Mouse (Mus musculus): ENCODE results near the gene AC134908.4.
"Not testable (repeated sequence)": the region's sequence is repeated elsewhere in the genome, so short reads cannot be mapped to it uniquely, and the experiment has no call there.

The AC134908.4 gene

DNA sequence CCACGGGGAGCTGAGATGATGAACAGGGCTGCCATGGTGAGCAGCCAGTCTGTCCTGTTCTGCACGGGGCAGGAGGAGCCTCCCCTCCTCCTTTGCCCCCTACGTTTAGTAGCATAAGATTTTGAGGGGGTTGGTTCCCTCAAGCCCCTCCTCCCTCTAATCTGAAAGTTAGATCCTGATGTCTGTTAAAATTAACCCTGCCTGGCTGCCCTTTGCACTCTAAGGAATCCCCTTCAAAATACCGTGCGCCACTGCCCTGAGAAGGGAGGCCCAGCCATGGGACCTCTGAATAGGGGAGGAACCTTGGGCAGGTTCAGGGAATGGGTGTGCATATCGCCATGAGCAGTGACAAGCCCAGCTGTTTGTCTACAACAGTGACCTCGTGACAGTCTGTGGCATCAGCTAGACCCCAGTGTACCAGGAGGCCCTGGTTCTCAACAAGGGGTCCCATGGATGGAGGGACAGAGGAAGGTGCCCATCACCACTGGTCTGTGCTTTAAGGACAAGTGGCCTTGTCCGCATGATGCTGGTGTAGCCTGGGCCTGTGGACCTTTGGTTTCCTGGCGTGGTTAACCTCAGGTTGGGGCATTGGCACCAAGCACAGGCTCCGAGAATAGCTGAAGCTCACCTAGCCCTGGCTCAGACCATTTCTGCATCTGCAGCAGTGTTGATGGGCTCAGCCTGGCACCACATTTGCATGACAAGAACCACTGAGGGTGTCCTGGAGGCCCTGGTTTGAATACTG is 20.0 kb downstream of the AC134908.4 start:
- DNase-seq (ENCODE audit: low read depth, low spot score), result no peak

DNA sequence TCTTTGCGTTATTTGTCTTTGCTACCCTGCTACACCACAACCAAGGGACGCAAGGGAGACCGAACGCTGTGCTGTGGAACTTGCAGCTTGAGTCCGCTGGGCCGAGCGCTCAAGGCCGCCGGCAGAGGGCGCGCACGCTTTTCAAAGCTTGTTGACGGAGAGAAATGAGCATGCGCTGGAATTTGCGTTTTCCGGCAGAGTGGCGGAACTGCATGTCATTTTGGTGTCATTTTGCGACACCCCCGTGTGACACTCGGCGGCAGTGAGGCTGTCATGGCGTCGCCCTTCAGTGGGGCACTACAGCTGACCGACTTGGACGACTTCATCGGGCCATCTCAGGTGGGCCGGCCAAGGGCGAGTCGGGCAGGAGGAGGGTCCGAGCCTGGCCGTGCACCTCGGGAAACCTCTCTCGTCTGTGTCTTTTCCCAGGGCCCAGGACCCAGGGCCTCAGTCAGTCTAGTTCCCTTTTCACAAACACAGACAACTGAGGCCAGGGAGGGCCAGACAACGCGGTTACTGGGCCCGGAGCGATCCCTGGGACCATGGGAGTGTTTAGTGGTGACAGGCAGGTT is 21.8 kb downstream of the AC134908.4 start, which contains the start of gene Narfl:
TSS of gene Narfl (plus strand) at position 228 of the 572 bp plus-strand sequence.
- peak; percentile 97 for DNase-seq (ENCODE audit: low read depth, low spot score)

- no peak for DNase-seq (ENCODE audit: low read depth, low spot score)
These were observed 26.1 kb downstream of the AC134908.4 start for GRCm38 (mm10) chr17:25769331-25769730.

GRCm38 (mm10) chr17:25765886-25766285 is 29.6 kb downstream of the AC134908.4 start:
- no peak for DNase-seq (ENCODE audit: low read depth, low spot score)

- DNase-seq (ENCODE audit: low read depth, low spot score), result no peak
These were observed 32.9 kb downstream of the AC134908.4 start for GRCm38 (mm10) chr17:25762591-25762990.

GRCm38 (mm10) chr17:25761561-25761970 is 33.9 kb downstream of the AC134908.4 start:
- no peak for DNase-seq (ENCODE audit: low read depth, low spot score)

GRCm38 (mm10) chr17:25760148-25760547 is 35.3 kb downstream of the AC134908.4 start:
- no peak for DNase-seq (ENCODE audit: low read depth, low spot score)

- no peak for DNase-seq (ENCODE audit: low read depth, low spot score)
These were observed 37.8 kb downstream of the AC134908.4 start for GRCm38 (mm10) chr17:25757691-25758090.

DNA sequence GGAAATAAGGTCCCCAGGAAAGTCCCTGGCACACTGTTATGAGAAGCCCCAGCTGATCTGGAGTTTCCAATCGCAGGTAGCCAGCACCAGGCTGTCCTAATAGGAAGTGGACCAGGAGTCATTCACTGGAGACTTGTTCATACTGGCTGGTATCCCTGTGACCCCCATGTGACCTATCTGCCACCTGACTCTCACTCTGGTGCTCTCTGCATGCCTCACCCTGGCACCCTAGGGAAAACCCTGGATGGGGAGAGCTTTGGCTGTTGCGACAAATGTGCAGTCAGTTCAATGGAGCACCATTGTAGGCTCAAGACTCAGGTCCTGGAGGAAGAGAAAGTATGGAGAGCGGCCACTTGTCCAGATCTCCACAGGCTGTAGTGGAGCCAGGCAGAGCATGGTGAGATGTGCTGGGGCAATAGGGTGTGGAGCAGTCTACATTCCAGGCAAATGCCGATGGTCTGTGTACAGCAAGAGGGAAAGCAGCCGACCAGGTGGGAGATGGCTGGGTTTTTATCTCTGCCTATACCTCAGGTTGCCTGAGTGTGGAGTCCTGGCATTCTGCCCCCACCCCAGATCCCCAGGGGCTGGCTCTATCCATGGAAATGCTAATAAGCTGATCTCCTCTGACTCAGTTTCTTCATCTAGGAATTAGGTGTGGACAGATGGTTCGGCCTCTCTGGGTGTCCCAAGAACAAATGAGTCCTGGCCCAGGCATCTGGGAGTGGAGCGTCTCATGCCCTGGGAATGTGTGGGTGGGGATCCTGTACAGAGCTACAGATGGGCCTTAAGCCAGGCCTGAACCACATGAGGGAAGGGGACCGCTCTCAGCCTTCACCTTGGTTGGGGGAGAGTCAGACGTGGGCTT is 38.8 kb downstream of the AC134908.4 start:
- no peak for DNase-seq (ENCODE audit: low read depth, low spot score)

DNA sequence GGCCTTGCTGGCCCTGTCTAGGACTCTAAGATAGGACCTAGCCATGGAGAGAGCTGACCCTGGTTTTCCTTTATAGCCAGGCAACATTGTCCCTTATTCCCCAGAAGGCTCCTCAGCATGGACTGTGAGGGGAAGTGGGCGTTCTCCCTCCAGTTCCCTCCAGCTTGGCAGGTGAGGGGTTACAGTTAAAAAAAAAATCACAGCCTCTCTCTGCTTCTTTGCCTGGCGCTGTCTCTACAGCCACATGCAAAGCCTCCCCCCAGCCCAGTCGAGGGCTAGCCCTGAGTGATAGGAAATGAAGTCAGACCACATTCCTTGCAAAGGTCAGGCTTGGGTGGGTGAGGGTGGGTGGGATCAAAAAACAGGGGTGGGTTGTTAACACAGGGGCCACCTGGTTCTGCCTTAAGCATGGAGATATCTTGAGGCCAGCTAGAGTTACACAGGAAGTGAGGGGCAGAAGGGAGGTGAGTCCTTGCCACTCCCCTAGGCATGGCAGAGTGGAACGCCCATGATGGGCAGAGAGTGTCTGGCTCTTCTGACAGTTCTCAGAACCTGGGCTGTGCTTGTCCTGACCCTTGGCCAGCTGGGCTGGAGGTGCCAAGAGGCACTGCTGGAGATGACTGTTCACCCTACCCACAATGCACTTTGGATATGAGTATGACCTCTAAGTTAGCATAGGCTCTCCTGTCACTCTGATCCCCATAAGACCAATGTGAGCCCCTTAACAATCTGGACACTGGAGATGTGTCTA is 39.7 kb downstream of the AC134908.4 start:
- no peak for DNase-seq (ENCODE audit: low read depth, low spot score)

DNA sequence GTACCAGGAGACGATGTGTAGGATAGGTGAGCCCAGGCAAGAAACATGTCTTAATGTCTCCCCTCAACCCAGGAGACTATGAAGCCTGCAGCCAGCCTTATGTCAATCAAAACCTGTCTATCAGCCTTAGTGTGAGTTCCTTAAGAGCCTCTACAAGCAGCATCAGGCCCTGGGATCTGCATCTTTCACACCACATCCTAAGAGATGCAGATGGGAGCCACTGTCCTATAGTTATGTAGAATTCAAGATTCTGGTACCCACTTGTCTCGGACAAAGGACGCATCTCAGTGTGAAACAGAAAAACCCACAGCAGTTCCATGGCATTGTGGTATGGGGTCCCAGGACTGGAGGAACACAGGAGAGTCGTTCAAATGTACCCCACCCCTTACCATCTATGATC is 40.4 kb downstream of the AC134908.4 start:
- no peak for DNase-seq (ENCODE audit: low read depth, low spot score)

GRCm38 (mm10) chr17:25754241-25754640 is 41.2 kb downstream of the AC134908.4 start, which contains the start of gene Msln:
TSS of gene Msln (minus strand) at chr17:25754378.
- DNase-seq (ENCODE audit: low read depth, low spot score), result no peak

GRCm38 (mm10) chr17:25751446-25751845 is 44.0 kb downstream of the AC134908.4 start:
- no peak for DNase-seq (ENCODE audit: low read depth, low spot score)

DNA sequence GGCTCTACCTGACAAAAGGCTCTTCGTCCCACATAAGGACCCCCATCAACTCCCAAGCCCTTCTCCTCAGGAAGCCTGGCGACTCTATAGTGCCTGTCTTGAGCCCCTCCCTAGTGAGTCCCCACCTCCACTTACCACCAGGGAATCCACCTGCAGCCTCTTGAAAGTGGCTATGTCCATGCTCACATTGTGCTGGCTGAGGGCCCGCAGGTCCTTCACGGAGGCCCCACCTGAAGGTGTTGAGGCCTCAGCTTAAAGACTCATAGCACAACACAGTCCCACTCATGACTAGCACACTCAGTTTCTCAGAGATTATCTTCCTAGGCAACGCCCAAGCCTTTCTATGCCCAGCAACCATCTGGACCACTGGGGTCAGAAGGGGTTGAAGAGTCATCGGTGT is 46.1 kb downstream of the AC134908.4 start:
- no peak for DNase-seq (ENCODE audit: low read depth, low spot score)

DNA sequence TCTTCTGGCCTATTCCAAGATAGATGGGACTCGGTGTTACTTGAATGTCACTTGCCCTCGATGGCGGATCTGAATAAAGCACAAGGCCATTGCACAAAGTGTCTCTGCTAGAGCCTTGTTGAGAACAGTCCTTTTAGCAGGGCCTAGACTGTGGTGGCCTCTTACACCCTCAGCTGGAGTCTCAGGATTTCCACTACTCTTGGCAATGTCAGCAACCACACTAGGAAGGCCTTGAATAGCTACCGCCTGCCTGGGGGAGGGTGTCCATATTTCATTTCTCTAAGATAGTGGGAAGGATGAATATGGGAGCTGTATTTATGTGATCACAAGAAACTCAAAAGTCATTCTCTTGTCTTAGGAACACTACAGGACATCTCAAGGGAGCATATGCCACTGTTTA is 47.2 kb downstream of the AC134908.4 start:
- no peak for DNase-seq (ENCODE audit: low read depth, low spot score)

DNA sequence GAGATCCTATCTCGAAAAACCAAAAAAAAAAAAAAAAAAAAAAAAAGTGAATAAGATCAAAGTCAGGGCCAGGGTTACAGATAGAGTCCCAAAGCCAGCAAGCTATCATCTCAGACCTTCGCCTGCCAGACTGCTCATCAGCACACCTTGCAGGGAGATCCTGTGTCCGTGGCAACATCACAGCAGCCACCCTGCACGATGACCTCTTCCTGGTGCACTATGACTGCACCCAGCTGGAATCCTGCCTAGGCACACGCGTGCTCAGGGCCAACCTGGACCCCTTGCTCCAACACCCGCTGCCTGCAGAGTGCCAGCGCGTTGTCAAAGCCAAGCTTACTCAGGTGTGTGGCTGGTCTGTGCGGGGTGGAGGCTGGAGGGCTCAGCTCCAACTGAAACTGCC is 51.1 kb downstream of the AC134908.4 start:
- DNase-seq (ENCODE audit: low read depth, low spot score), result no peak

DNA sequence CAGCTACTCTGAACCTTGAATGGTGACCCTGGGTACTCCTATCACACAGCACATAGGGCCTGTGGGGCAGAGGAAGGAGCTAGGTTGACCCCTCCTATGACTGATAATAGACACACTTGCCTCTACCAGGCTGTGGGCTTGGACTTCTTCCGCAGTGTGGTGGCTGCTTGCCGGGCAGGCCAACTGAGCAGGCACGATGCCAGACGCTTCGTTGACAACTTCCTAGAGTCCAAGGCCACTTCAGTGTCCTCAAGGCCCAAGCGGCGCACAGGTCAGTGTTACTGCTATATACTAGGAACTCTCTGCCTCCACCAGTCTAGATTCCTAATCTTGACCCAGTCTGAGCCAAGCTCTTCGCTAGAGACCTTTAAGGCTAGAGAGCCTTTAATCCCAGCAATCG is 51.6 kb downstream of the AC134908.4 start:
- DNase-seq (ENCODE audit: low read depth, low spot score), result no peak

GRCm38 (mm10) chr17:25741471-25741870 is 54.0 kb downstream of the AC134908.4 start:
- not testable (repeated sequence) for DNase-seq (ENCODE audit: low read depth, low spot score)
